Mouse (Mus musculus) megakaryocyte, embryonic 14.5 days (primary cell): ENCODE measurements around the gene Trim2. TPM values are rescaled to one million over a fixed set of nuclear protein-coding genes. Genes with fewer than 3 reads are reported as not detected.

Experiments
- H3K27me3 ChIP-seq: replicated peaks from 2 replicates; pipeline ENCODE3; 2012; ENCODE audit warnings: inconsistent platforms
- H3K36me3 ChIP-seq: replicated peaks from 2 replicates; pipeline ENCODE3; 2012; ENCODE audit warnings: low read length, inconsistent platforms, mixed read lengths
- H3K4me1 ChIP-seq: 2 replicates; pipeline ENCODE4 v1.6.1; 2012; ENCODE audit warnings: inconsistent platforms
- H3K4me3 ChIP-seq: replicated peaks from 2 replicates; pipeline ENCODE3; 2012; ENCODE audit warnings: moderate library complexity, mild to moderate bottlenecking, inconsistent platforms
- H3K9me3 ChIP-seq: 2 replicates; pipeline ENCODE4 v1.6.1; 2012; ENCODE audit warnings: inconsistent platforms
- FLI1 ChIP-seq: IDR thresholded peaks from 2 replicates; pipeline ENCODE4 v1.6.1; 2012; ENCODE audit warnings: low read length, inconsistent platforms, mixed read lengths
- GATA1 ChIP-seq: IDR thresholded peaks from 3 replicates; pipeline ENCODE4 v1.6.1; 2012; ENCODE audit warnings: mixed read lengths, low read length, inconsistent platforms, borderline replicate concordance
- polyA plus RNA-seq: library from polyadenylated mRNA; stranded (reverse); fragments of >175 nt; gene quantifications from 2 replicates; pipeline ENCODE4 v1.2.3, GENCODE M21; 2012; ENCODE audit warnings: low replicate concordance; ENCODE audit not compliant: insufficient read depth

The Trim2 gene
- polyA plus RNA-seq, 1 experiment = not detected

- H3K4me3 ChIP-seq = no peak overlapping the region
- H3K9me3 ChIP-seq = 0 out of 2 replicates have a peak, but pooled peaks cover under 1% of the 10 kb centered on the region
- TF ChIP-seq FLI1 = no peak
- no peak for TF ChIP-seq GATA1
- H3K36me3 ChIP-seq = no peaks in the 10 kb centered on the region
- H3K4me1 ChIP-seq = peaks cover 4% of the 10 kb centered on the region; the same call in 1 of the 2 replicates
- H3K27me3 ChIP-seq = peaks cover 14% of the 10 kb centered on the region
Observed at GRCm38 (mm10) chr3:84175337-84176315, 131.1 kb downstream of the Trim2 start.

GRCm38 (mm10) chr3:84173581-84174154, 133.0 kb downstream of the Trim2 start, which contains the start of gene Gm6525:
TSS of gene Gm6525 (plus strand) at chr3:84174104.
- peaks cover 10% of the 10 kb centered on the region for H3K27me3 ChIP-seq
- peaks cover 14% of the 10 kb centered on the region for H3K4me1 ChIP-seq
- H3K4me3 ChIP-seq = no peak within 1 kb of the TSS
- H3K9me3 ChIP-seq = 0 out of 2 replicates have a peak, but pooled peaks cover 3% of the 10 kb centered on the region
- no peaks in the 10 kb centered on the region for H3K36me3 ChIP-seq
- TF ChIP-seq FLI1 (no peak), GATA1 (no peak)

GRCm38 (mm10) chr3:84172406-84172805, 134.3 kb downstream of the Trim2 start:
- Histone ChIP-seq H3K4me1 (peaks cover 14% of the 10 kb centered on the region), H3K27me3 (peaks cover 11% of the 10 kb centered on the region), H3K9me3 (0 out of 2 replicates have a peak, but pooled peaks cover 3% of the 10 kb centered on the region), H3K36me3 (no peaks in the 10 kb centered on the region), H3K4me3 (peak overlapping the region; percentile 28)
- TF ChIP-seq FLI1 (no peak), GATA1 (no peak)

- Histone ChIP-seq H3K27me3 (peaks cover 13% of the 10 kb centered on the region), H3K9me3 (0 out of 2 replicates have a peak, but pooled peaks cover 3% of the 10 kb centered on the region), H3K4me3 (no peak overlapping the region), H3K4me1 (peaks cover 14% of the 10 kb centered on the region), H3K36me3 (no peaks in the 10 kb centered on the region)
- TF ChIP-seq GATA1 = no peak
- no peak for TF ChIP-seq FLI1
Observed at GRCm38 (mm10) chr3:84169393-84170005, 137.2 kb downstream of the Trim2 start.

GRCm38 (mm10) chr3:84168943-84169342, 137.7 kb downstream of the Trim2 start:
- TF ChIP-seq FLI1 (no peak), GATA1 (no peak)
- Histone ChIP-seq H3K4me1 (peaks cover 14% of the 10 kb centered on the region), H3K27me3 (peaks cover 13% of the 10 kb centered on the region), H3K9me3 (0 out of 2 replicates have a peak, but pooled peaks cover 3% of the 10 kb centered on the region), H3K36me3 (no peaks in the 10 kb centered on the region), H3K4me3 (no peak overlapping the region)

GRCm38 (mm10) chr3:84166073-84166472, 140.6 kb downstream of the Trim2 start:
- Histone ChIP-seq H3K36me3 (no peaks in the 10 kb centered on the region), H3K4me1 (peaks cover 11% of the 10 kb centered on the region), H3K9me3 (0 out of 2 replicates have a peak, but pooled peaks cover 3% of the 10 kb centered on the region), H3K4me3 (no peak overlapping the region), H3K27me3 (peaks cover 5% of the 10 kb centered on the region)
- TF ChIP-seq GATA1 (no peak), FLI1 (no peak)

GRCm38 (mm10) chr3:84165391-84165790, 141.3 kb downstream of the Trim2 start:
- H3K9me3 ChIP-seq = 0 out of 2 replicates have a peak, but pooled peaks cover under 1% of the 10 kb centered on the region
- no peaks in the 10 kb centered on the region for H3K36me3 ChIP-seq
- peaks cover 8% of the 10 kb centered on the region for H3K4me1 ChIP-seq
- H3K4me3 ChIP-seq = no peak overlapping the region
- peaks cover 7% of the 10 kb centered on the region for H3K27me3 ChIP-seq
- TF ChIP-seq FLI1 (no peak), GATA1 (no peak)

- Histone ChIP-seq H3K4me1 (peaks cover 12% of the 10 kb centered on the region), H3K36me3 (no peaks in the 10 kb centered on the region), H3K27me3 (peaks cover 8% of the 10 kb centered on the region), H3K9me3 (no peaks in the 10 kb centered on the region), H3K4me3 (no peak overlapping the region)
- no peak for TF ChIP-seq GATA1
- no peak for TF ChIP-seq FLI1
Observed at GRCm38 (mm10) chr3:84157559-84158350, 148.9 kb downstream of the Trim2 start.

GRCm38 (mm10) chr3:84157011-84157410, 149.7 kb downstream of the Trim2 start:
- Histone ChIP-seq H3K27me3 (peaks cover 7% of the 10 kb centered on the region), H3K4me3 (no peak overlapping the region), H3K4me1 (peaks cover 12% of the 10 kb centered on the region), H3K36me3 (no peaks in the 10 kb centered on the region), H3K9me3 (no peaks in the 10 kb centered on the region)
- TF ChIP-seq FLI1 = no peak
- TF ChIP-seq GATA1 = no peak
